Mouse (Mus musculus): ENCODE results near the gene Prmt8. TPM values are rescaled to one million over a fixed set of nuclear protein-coding genes. Genes with fewer than 3 reads are reported as not detected.

Prmt8 gene
- polyA plus RNA-seq (2015; fragmentation: Illumina TruSeq; extraction: RNeasy Lipid Tissue Mini Kit (QIAGEN cat#74804); ENCODE audit: low read depth, low replicate concordance), result 68.4 TPM

DNA sequence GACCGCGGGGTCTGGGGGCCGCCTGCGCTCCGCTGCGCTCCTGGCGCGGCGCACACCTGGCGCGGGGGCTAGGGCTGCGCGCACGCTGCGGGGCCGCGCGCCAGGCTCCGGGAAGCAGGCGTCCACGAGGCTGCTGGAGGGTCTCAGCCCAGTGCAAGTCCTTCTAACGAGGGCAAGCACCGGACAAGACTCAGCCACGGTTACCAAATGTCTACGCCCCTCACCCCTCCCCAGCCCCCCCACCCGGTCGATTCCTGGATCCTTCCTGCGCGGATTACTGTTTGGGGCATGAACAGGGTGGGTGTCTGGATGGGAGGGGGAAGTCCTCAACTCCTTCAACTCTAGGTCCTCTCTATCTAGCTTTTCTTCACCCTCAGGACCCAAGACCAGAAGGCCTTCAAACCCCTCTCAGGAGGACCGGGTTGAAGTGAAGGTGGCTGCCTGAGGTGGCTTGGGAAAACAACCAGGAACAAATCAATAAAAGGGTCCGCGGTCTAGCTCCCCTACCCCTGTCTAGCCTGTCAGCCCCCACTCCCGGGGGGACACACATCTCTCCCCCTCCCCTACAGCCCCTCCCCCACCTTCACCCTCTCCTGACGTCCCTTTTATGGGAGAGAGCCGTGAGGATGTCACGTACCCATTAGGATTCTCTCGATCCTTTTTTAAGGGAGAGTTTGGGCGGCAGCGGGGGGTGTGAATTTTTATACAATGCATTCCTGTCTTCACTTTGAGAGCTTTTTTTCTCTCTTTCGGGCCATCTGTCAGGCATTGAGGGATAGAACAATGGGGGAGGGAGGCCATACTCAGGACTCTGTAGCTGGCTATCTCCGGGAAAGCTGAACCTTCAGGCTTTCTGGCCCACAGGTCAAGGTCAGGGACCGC is at the start of gene Prmt8:
Gene Prmt8, minus strand, starts transcription at position 198 of the 882 bp plus-strand sequence.

Other genes starting within 250 kb of the Prmt8 start
- gene Cracr2a, start 208.1 kb downstream of the Prmt8 start, polyA plus RNA-seq (2015; fragmentation: Illumina TruSeq; extraction: RNeasy Lipid Tissue Mini Kit (QIAGEN cat#74804); ENCODE audit: low read depth, low replicate concordance), result 1.6 TPM
- 3.1 TPM for gene Tspan11, start 118.1 kb upstream of the Prmt8 start, polyA plus RNA-seq (2015; fragmentation: Illumina TruSeq; extraction: RNeasy Lipid Tissue Mini Kit (QIAGEN cat#74804); ENCODE audit: low read depth, low replicate concordance)

Data from brain, adult 10 weeks (tissue).